Mouse (Mus musculus): ENCODE data around the gene Gpx2.

GRCm38 (mm10) chr12:76805056-76805811, 9.9 kb upstream of the Gpx2 start:
- TF ChIP-seq CTCF (conservative IDR thresholded peaks at IDR 0.05; ENCODE audit: insufficient read depth, insufficient read length, low read depth, low read length) (no peak), POLR2A (IDR thresholded peaks at IDR 0.05; ENCODE audit: low read depth, low read length) (no peak)

All from kidney, adult 2 months (tissue).